Mouse (Mus musculus) G1E (cell line): Measurements from ENCODE around the gene Twist2.

ENCODE experiments used
- CTCF ChIP-seq: IDR thresholded peaks from 2 replicates; pipeline ENCODE4 v1.5.1; 2012; ENCODE audit warnings: low read depth, low read length, inconsistent platforms, mixed read lengths
- GATA1 ChIP-seq: IDR thresholded peaks from 2 replicates; pipeline ENCODE4 v1.6.1; 2012; ENCODE audit warnings: borderline replicate concordance, low read length, inconsistent platforms, mixed read lengths
- POLR2AphosphoS5 ChIP-seq: IDR thresholded peaks from 2 replicates; pipeline ENCODE4 v1.6.1; 2012; ENCODE audit warnings: low read depth, low read length, inconsistent platforms; ENCODE audit not compliant: insufficient replicate concordance
- TAL1 ChIP-seq: conservative IDR thresholded peaks from 2 replicates; pipeline ENCODE4 v1.6.1; 2012; ENCODE audit warnings: low read depth, low read length, inconsistent platforms, mixed read lengths

GRCm38 (mm10) chr1:91880899-91881298 lies 79.6 kb downstream of the Twist2 start:
- no peak for TF ChIP-seq GATA1
- TF ChIP-seq CTCF = no peak
- TF ChIP-seq POLR2AphosphoS5 = no peak
- no peak for TF ChIP-seq TAL1
